Mouse (Mus musculus) cortical plate, adult 2 months (tissue): Measurements from ENCODE around the gene Cpne5. TPM values are rescaled to one million over a fixed set of nuclear protein-coding genes. Genes with fewer than 3 reads are reported as not detected.

ENCODE experiments used
- H3K27ac ChIP-seq: fragments of 200-500 bp; 2 replicates; pipeline ENCODE4 v1.5.1; 2012; ENCODE audit warnings: low read length, control low read depth, inconsistent platforms; ENCODE audit not compliant: insufficient read depth
- H3K4me1 ChIP-seq: fragments of 200-500 bp; 2 replicates; pipeline ENCODE4 v1.6.1; 2011; ENCODE audit warnings: low read length; ENCODE audit not compliant: control insufficient read depth, insufficient read depth
- H3K4me3 ChIP-seq: fragments of 200-500 bp; 2 replicates; pipeline ENCODE4 v1.5.1; 2011; ENCODE audit warnings: mild to moderate bottlenecking, low read length, control low read depth; ENCODE audit not compliant: insufficient read depth
- CTCF ChIP-seq: fragments of 200-500 bp; IDR thresholded peaks from 2 replicates; pipeline ENCODE4 v1.5.1; 2011; ENCODE audit warnings: mild to moderate bottlenecking, control low read depth, low read length; ENCODE audit not compliant: insufficient read depth; ENCODE audit errors: extremely low read depth
- POLR2A ChIP-seq: fragments of 200-500 bp; IDR thresholded peaks from 2 replicates; pipeline ENCODE4 v1.6.1; 2011; ENCODE audit warnings: mild to moderate bottlenecking, low read length, control low read depth; ENCODE audit not compliant: insufficient read depth; ENCODE audit errors: extremely low read depth
- polyA plus RNA-seq: library from polyadenylated mRNA; depleted of rRNA; stranded (reverse); fragments of >200 nt; gene quantifications from 2 replicates; pipeline ENCODE4 v1.2.3, GENCODE M21; 2012

Cpne5 gene
- polyA plus RNA-seq, 1 experiment: 107 TPM

DNA sequence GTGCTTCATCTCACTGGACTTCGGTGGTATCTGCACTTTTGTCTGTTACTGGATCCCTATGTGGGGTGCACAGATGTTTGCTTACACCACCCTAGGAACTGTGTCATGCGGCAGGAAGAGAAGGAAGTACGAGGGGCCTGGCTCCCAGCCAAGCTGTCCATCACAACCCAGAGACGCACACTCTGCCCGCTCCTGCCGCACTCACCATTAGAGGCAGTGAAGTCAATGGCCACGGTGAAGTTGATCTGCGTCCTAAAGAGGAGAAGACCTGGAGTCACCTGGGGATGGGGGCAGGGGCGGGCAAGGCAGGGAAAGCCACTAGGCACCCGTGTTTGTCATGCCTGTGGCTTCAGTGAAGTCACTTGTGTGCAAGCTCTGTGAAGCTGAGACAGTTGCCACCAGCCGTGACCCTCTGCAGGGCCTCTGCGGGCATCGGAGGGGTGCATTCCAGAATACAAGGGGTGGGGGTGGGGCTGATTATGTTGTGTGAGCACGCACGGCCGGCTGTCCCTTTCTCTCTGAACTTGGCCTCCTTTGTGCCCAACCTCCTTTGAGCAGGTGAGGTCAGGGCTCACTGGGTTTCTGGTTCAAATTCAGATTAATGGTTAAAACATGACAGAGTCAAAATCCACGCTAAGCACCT is 73.4 kb downstream of the Cpne5 start:
- H3K4me3 ChIP-seq: no peak overlapping the region

GRCm38 (mm10) chr17:29162334-29162733 is 75.6 kb downstream of the Cpne5 start:
- H3K27ac ChIP-seq: no peak overlapping the region
- H3K4me1 ChIP-seq: no peaks in the 10 kb centered on the region
- TF ChIP-seq CTCF: no peak
- no peak for TF ChIP-seq POLR2A
- no peak overlapping the region for H3K4me3 ChIP-seq

More for the DNA sequence above, 73.4 kb downstream of the Cpne5 start:
- H3K27ac ChIP-seq: no peak overlapping the region
- H3K4me1 ChIP-seq: no peaks in the 10 kb centered on the region
- TF ChIP-seq POLR2A: no peak
- no peak for TF ChIP-seq CTCF

DNA sequence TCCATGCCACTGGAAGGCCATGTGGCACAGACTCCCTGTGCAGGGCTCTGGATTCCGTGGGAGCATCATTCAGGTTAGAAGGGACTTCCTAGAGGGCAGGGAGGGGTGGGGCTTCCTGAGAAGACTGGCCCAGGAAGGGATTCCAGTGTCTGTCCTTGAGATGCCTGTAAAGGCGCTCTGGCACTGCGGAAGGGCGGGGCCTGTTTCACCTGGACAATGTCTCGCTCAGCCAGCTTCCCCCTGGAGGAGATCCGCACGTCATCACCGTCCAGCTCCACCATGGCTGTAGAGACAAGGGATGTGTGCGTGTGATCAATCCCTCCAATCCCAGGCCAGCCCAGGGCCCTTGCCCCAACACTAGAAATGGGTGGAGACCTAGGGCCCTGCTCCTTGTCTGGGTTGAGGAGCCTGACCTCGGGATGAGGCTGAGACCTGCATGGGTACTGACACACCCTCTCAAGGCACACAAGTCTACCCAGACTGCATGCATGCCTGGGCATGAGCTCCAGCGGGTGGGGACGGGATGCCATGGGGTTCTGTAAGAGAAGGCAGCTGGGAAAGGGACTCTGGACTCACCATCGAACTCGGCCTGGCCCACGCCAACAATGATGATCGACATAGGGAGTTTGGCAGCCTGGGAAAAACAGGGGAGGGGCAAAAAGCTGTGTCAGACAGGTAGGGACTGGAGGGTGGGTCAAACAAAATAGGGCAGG is 78.1 kb downstream of the Cpne5 start:
- no peak for TF ChIP-seq POLR2A
- TF ChIP-seq CTCF: no peak
- peaks cover 7% of the 10 kb centered on the region for H3K4me1 ChIP-seq
- no peak overlapping the region for H3K4me3 ChIP-seq
- no peak overlapping the region for H3K27ac ChIP-seq

GRCm38 (mm10) chr17:29159320-29159719 is 78.6 kb downstream of the Cpne5 start:
- no peak for TF ChIP-seq CTCF
- TF ChIP-seq POLR2A: no peak
- no peak overlapping the region for H3K27ac ChIP-seq
- H3K4me3 ChIP-seq: no peak overlapping the region
- peaks cover 7% of the 10 kb centered on the region for H3K4me1 ChIP-seq

DNA sequence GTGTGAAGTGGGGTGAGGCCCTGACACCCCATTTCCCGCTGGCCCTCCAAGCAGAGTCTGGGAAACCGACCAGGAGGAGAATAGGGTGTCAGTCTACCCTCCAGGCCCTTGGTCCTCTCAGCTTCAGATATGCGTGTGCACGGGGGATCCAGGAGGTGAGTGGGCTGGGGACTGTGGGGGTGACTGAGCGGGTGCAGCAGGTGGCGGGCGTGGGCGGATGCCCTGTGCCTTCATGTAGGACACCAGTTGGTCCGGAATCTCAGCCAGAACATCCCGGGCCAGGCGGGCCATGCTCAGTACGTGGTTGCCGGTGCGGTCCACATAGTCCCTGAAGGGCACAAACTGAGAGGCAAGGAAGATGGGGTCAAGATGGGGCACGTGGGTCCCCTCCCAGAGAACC is 79.1 kb downstream of the Cpne5 start:
- H3K4me3 ChIP-seq: no peak overlapping the region
- H3K27ac ChIP-seq: no peak overlapping the region
- TF ChIP-seq POLR2A: no peak
- TF ChIP-seq CTCF: no peak
- H3K4me1 ChIP-seq: peaks cover 7% of the 10 kb centered on the region

DNA sequence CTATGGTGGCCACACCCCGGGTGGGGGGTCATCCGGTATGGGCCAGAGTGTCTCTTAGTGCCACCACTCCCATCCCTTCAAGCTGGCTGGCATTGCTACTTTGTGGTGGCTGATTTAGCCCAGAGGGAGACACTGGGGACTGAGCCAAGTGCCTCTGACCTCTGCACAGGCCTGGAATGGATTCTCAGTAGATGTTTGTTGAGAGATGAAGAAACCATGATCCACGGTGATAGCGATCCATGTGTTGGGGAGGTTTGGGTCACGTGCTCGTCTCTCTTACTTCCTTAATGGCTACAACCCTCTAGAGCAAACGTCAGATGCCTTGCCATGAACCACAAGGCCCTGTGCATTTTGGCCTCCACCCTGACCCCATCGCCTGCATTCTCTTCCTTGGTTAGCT is 81.1 kb downstream of the Cpne5 start:
- Histone ChIP-seq H3K4me1 (peaks cover 7% of the 10 kb centered on the region), H3K4me3 (no peak overlapping the region), H3K27ac (no peak overlapping the region)
- TF ChIP-seq CTCF (no peak), POLR2A (no peak)

DNA sequence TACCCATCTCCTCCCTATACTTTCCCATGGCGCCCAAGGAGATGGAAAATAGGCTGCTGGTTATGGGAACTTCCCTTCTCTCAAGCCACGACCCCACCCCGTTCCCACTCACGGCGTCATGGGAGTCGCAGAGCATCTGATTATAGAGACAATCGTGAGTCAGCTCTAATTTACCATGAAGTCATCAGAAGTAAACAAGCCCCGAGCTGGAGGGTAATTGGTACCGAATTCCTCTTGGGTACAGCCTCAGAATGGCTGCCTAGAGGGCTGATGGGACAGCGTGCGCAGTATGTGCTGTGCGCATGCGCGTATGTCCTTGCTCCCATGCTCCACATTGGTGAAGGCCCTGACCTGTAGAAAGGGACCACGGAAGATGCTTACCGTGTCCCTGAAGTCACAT is 81.6 kb downstream of the Cpne5 start:
- no peak for TF ChIP-seq CTCF
- TF ChIP-seq POLR2A: no peak
- H3K27ac ChIP-seq: peak overlapping the region; percentile 51; the same call in 1 of the 2 replicates
- H3K4me1 ChIP-seq: peaks cover 7% of the 10 kb centered on the region
- H3K4me3 ChIP-seq: no peak overlapping the region

DNA sequence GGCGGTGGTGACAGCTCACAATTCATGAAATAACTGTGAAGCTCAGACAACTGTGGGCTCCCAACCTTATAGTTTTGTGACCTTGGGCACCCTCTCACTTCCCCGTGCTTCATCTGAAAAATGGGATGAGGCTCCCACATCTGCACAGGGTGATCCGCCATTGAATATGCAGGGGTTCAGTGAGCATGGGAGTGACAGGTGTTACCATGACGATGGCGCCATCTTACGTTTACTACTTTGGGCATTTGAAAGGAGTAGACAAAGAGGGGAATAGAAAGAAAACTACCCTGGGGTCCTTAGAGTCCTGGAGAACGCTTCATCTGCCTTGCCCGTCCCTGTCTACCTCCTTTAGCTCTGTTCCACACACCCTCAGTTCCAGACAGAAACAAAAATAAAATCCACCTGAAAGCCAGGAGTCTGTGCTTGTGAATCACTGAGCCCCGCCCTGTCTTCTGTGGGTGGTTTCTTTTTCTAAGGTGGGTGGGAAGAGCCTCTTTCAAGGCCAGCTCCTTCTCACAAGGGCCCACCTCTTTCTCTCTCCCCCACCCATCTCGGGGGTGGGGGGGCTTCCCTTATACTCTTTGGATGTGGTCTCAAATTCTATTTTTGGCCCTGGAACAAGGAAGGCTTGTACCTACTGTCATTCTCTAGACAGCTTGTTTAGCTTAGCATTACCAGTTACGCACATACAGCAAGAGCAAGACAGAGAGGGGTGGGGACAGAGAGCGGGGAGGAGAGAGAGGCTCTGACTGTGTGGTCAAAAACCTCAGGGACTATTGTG is 82.4 kb downstream of the Cpne5 start:
- H3K27ac ChIP-seq: peak overlapping the region; percentile 51; the same call in 1 of the 2 replicates

GRCm38 (mm10) chr17:29154247-29154646 is 83.7 kb downstream of the Cpne5 start:
- Histone ChIP-seq H3K4me3 (no peak overlapping the region), H3K27ac (no peak overlapping the region), H3K4me1 (peaks cover 7% of the 10 kb centered on the region)
- no peak for TF ChIP-seq POLR2A

More for the DNA sequence above, 82.4 kb downstream of the Cpne5 start:
- no peak for TF ChIP-seq POLR2A
- no peak for TF ChIP-seq CTCF
- no peak overlapping the region for H3K4me3 ChIP-seq
- H3K4me1 ChIP-seq: peaks cover 7% of the 10 kb centered on the region

DNA sequence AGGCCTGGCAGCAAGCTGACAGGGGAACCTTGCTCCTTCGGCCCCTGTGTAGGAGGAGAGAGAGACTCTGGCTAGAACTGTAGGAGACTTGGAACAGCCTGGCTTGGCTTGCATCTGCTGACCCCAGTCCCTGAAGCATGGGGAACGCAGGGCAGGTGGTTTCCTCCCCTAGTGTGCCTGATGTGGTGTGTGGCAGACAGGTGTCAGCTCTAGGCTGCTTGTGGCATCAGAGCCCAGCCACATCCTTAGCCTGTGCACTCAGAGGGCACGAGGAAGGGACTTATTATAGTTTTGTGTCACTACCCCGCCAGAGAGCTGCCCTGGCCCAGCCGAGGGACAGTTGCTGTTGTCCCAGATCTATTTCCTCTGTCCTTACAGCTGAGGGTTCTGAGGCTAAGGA is 85.4 kb downstream of the Cpne5 start:
- peaks cover 7% of the 10 kb centered on the region for H3K4me1 ChIP-seq
- TF ChIP-seq POLR2A (no peak), CTCF (no peak)

More for the DNA sequence above, 85.4 kb downstream of the Cpne5 start:
- Histone ChIP-seq H3K27ac (no peak overlapping the region), H3K4me3 (no peak overlapping the region)
